In the genomic region with DNA sequence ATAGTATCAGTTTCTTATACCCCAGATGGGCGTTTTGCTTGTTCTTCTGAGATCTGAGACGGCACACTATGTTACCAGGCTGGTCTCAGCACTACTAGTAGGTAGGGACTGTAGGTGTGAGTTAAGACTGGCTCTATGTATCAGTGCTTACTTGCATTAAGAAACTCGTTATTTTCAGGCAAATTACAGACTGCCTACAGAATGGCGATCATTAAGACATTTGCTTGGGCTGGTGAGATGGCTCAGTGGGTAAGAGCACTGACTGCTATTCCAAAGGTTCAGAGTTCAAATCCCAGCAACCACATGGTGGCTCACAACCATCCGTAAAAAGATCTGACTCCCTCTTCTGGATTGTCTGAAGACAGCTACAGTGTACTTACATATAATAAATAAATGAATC, we compare ENCODE assay signal across 8 mouse cellular contexts. TPM values are rescaled to one million over a fixed set of nuclear protein-coding genes. Genes with fewer than 3 reads are reported as not detected.
DNase-seq lines count a peak whose midpoint lies in the region; ATAC-seq lines count a peak whose summit lies in the region.
"Not testable (repeated sequence)": the region's sequence is repeated elsewhere in the genome, so short reads cannot be mapped to it uniquely, and the experiment has no call there.

No protein-coding gene starts in this region.

- peak overlapping the region; percentile 82 for H3K9ac ChIP-seq in heart, embryonic 13.5 days
- peak overlapping the region; percentile 53 for H3K9ac ChIP-seq in intestine, embryonic 15.5 days
- H3K9ac ChIP-seq in limb, embryonic 15.5 days: peak overlapping the region; percentile 66; the same call in 1 of the 2 replicates
- H3K9ac ChIP-seq in neural tube, embryonic 15.5 days (replicated peaks): peak overlapping the region; percentile 64

- H3K4me1 ChIP-seq in forebrain, embryonic 10.5 days: peaks cover 10% of the 10 kb centered on the region
- H3K4me1 ChIP-seq in heart, embryonic 13.5 days: peaks cover 13% of the 10 kb centered on the region
- not testable (repeated sequence) for H3K4me1 ChIP-seq in intestine, embryonic 15.5 days (replicated peaks); limb, embryonic 15.5 days
- peaks cover 16% of the 10 kb centered on the region for H3K4me1 ChIP-seq in neural tube, embryonic 15.5 days

- H3K4me2 ChIP-seq in heart, embryonic 13.5 days: peak overlapping the region; percentile 73
- peak overlapping the region; percentile 79 for H3K4me2 ChIP-seq in intestine, embryonic 15.5 days (replicated peaks)
- peak overlapping the region; percentile 61 for H3K4me2 ChIP-seq in limb, embryonic 15.5 days
- peak overlapping the region; percentile 66 for H3K4me2 ChIP-seq in neural tube, embryonic 15.5 days

- H3K4me3 ChIP-seq in forebrain, embryonic 10.5 days: peak overlapping the region; percentile 66
- peak overlapping the region; percentile 63 for H3K4me3 ChIP-seq in heart, embryonic 13.5 days
- peak overlapping the region; percentile 58 for H3K4me3 ChIP-seq in intestine, embryonic 15.5 days (replicated peaks)
- peak overlapping the region; percentile 60 for H3K4me3 ChIP-seq in limb, embryonic 15.5 days
- H3K4me3 ChIP-seq in neural tube, embryonic 15.5 days (replicated peaks): peak overlapping the region; percentile 61

- not testable (repeated sequence) for ATAC-seq in heart, embryonic 13.5 days (ENCODE audit: extremely low read depth, insufficient number of reproducible peaks, low FRiP score, low TSS enrichment); limb, embryonic 15.5 days (ENCODE audit: insufficient number of reproducible peaks, low FRiP score, low TSS enrichment, low read depth); neural tube, embryonic 15.5 days (ENCODE audit: low FRiP score)
- peak; percentile 26; the same call in 1 of the 2 replicates for ATAC-seq in intestine, embryonic 15.5 days
- peak; percentile 11; the same call in 1 of the 2 replicates for ATAC-seq in megakaryocyte-erythroid progenitor cell, adult 5-6 weeks (replicated peaks; ENCODE audit: low FRiP score, low TSS enrichment, poor library complexity, severe bottlenecking)

- H3K27ac ChIP-seq in forebrain, embryonic 10.5 days: peak overlapping the region; percentile 91
- peak overlapping the region; percentile 86 for H3K27ac ChIP-seq in heart, embryonic 13.5 days (replicated peaks)
- not testable (repeated sequence) for H3K27ac ChIP-seq in intestine, embryonic 15.5 days
- H3K27ac ChIP-seq in limb, embryonic 15.5 days: peak overlapping the region; percentile 92; the same call in 1 of the 2 replicates
- peak overlapping the region; percentile 85 for H3K27ac ChIP-seq in neural tube, embryonic 15.5 days (replicated peaks)

- DNase-seq in 416B (ENCODE audit: low read depth): peak; percentile 37
- DNase-seq in c-Kit-positive CD71-positive TER-119-positive erythroid progenitor cells, embryonic 14.5 days (ENCODE audit: low spot score): peak; percentile 43
- not testable (repeated sequence) for DNase-seq in forebrain, embryonic 10.5 days (ENCODE audit: extremely low spot score, low spot score)

- H3K36me3 ChIP-seq in forebrain, embryonic 10.5 days (replicated peaks): peaks cover 34% of the 10 kb centered on the region
- peaks cover 17% of the 10 kb centered on the region for H3K36me3 ChIP-seq in heart, embryonic 13.5 days
- H3K36me3 ChIP-seq in intestine, embryonic 15.5 days; limb, embryonic 15.5 days; neural tube, embryonic 15.5 days: not testable (repeated sequence)

- not testable (repeated sequence) for H3K9me3 ChIP-seq in forebrain, embryonic 10.5 days; heart, embryonic 13.5 days; intestine, embryonic 15.5 days; limb, embryonic 15.5 days; neural tube, embryonic 15.5 days (replicated peaks)

- H3K27me3 ChIP-seq in forebrain, embryonic 10.5 days (ENCODE audit: poor library complexity, severe bottlenecking); heart, embryonic 13.5 days (replicated peaks); intestine, embryonic 15.5 days (replicated peaks); limb, embryonic 15.5 days; neural tube, embryonic 15.5 days (replicated peaks): not testable (repeated sequence)

- 66% methylated on average over 5 of the region's 5 CpGs for WGBS in forebrain, embryonic 10.5 days
- WGBS in heart, embryonic 13.5 days: 43% methylated on average over 5 of the region's 5 CpGs
- 45% methylated on average over 5 of the region's 5 CpGs for WGBS in intestine, embryonic 15.5 days
- 56% methylated on average over 5 of the region's 5 CpGs for WGBS in limb, embryonic 15.5 days
- WGBS in neural tube, embryonic 15.5 days: 56% methylated on average over 5 of the region's 5 CpGs

RNA-seq across cellular contexts. Expression of a gene that starts 0.9 kb away (rescaled TPM):
- polyA plus RNA-seq in forebrain, embryonic 10.5 days (2016; fragmentation: Nextera tagmentation; extraction: Ambion mirVana): 64.1 and 66.8 TPM in 2 replicates
- 24.7 and 32.3 TPM in 2 replicates for polyA plus RNA-seq in heart, embryonic 13.5 days (2015; fragmentation: Nextera tagmentation; extraction: Ambion mirVana)
- polyA plus RNA-seq in intestine, embryonic 15.5 days (2015; fragmentation: Nextera tagmentation; extraction: Ambion mirVana): 44.9 and 49.1 TPM in 2 replicates
- 29.5 and 32.6 TPM in 2 replicates for polyA plus RNA-seq in limb, embryonic 15.5 days (2015; fragmentation: Nextera tagmentation; extraction: Ambion mirVana)
- total RNA-seq in megakaryocyte-erythroid progenitor cell, adult 5-6 weeks (2014; fragmentation: Nextera tagmentation): 38.8 and 45.0 TPM in 2 replicates
- total RNA-seq in megakaryocyte-erythroid progenitor cell, adult 5-6 weeks (2017): 40.4 and 46.7 TPM in 2 replicates
- 18.8 and 23.9 TPM in 2 replicates for polyA plus RNA-seq in neural tube, embryonic 15.5 days (2015; fragmentation: Nextera tagmentation; extraction: Ambion mirVana)

RNA-seq across cellular contexts. Expression of a gene that starts 17.9 kb away (rescaled TPM):
- 0.09 and 0.20 TPM in 2 replicates for polyA plus RNA-seq in forebrain, embryonic 10.5 days (2016; fragmentation: Nextera tagmentation; extraction: Ambion mirVana)
- 0.05 and 0.08 TPM in 2 replicates for polyA plus RNA-seq in heart, embryonic 13.5 days (2015; fragmentation: Nextera tagmentation; extraction: Ambion mirVana)
- 0.11 and 0.16 TPM in 2 replicates for polyA plus RNA-seq in intestine, embryonic 15.5 days (2015; fragmentation: Nextera tagmentation; extraction: Ambion mirVana)
- polyA plus RNA-seq in limb, embryonic 15.5 days (2015; fragmentation: Nextera tagmentation; extraction: Ambion mirVana): 0.05 TPM in 1 of 2 replicates, not detected in the other
- total RNA-seq in megakaryocyte-erythroid progenitor cell, adult 5-6 weeks (2014; fragmentation: Nextera tagmentation): not detected in 2 replicates
- not detected in 2 replicates for total RNA-seq in megakaryocyte-erythroid progenitor cell, adult 5-6 weeks (2017)
- polyA plus RNA-seq in neural tube, embryonic 15.5 days (2015; fragmentation: Nextera tagmentation; extraction: Ambion mirVana): 0.10 TPM in 1 of 2 replicates, not detected in the other

RNA-seq across cellular contexts. Expression of a gene that starts 18.0 kb away (rescaled TPM):
- 917 and 919 TPM in 2 replicates for polyA plus RNA-seq in forebrain, embryonic 10.5 days (2016; fragmentation: Nextera tagmentation; extraction: Ambion mirVana)
- polyA plus RNA-seq in heart, embryonic 13.5 days (2015; fragmentation: Nextera tagmentation; extraction: Ambion mirVana): 297 and 314 TPM in 2 replicates
- polyA plus RNA-seq in intestine, embryonic 15.5 days (2015; fragmentation: Nextera tagmentation; extraction: Ambion mirVana): 497 and 569 TPM in 2 replicates
- 496 and 517 TPM in 2 replicates for polyA plus RNA-seq in limb, embryonic 15.5 days (2015; fragmentation: Nextera tagmentation; extraction: Ambion mirVana)
- total RNA-seq in megakaryocyte-erythroid progenitor cell, adult 5-6 weeks (2014; fragmentation: Nextera tagmentation): 419 and 654 TPM in 2 replicates
- 578 and 655 TPM in 2 replicates for total RNA-seq in megakaryocyte-erythroid progenitor cell, adult 5-6 weeks (2017)
- polyA plus RNA-seq in neural tube, embryonic 15.5 days (2015; fragmentation: Nextera tagmentation; extraction: Ambion mirVana): 356 and 410 TPM in 2 replicates
